Mouse (Mus musculus) brain, adult 2 months (tissue): ENCODE measurements at regions not wholly inside any gene's neighbourhood (a gene's known extent, or its start where the extent isn't known, plus 50 kb on each side); places are given as distances from the start of the nearest gene placed in this dataset.

Source experiments
- DNase-seq: peaks from one replicate; pipeline ENCODE4 v3.0.0; 2011; ENCODE audit warnings: low read depth, low spot score

- peak; percentile 4 for DNase-seq
Measured at GRCm38 (mm10) chr6:20290496-20290895, 924.8 kb upstream of the Kcnd2 start.
